Comparison of ENCODE assay signal across 27 mouse cellular contexts in genomic region chr7:96975914-96976313, GRCm38 (mm10). TPM values are rescaled to one million over a fixed set of nuclear protein-coding genes. Genes with fewer than 3 reads are reported as not detected.
DNase-seq lines count a peak whose midpoint lies in the region; TF ChIP-seq lines count a peak whose summit lies in the region.
"Had no signal": no experiment of that assay in that cellular context is flagged by ENCODE, and none has a peak within 500 bp of the region (broad histone marks: within the 10 kb centered on the region; RNA-seq: fewer than 3 reads in every experiment).

No protein-coding gene starts in this region.

- H3K4me1 ChIP-seq in heart, embryonic 10.5 days, result peaks cover 8% of the 10 kb centered on the region; the same call in 1 of the 2 replicates
- H3K4me1 ChIP-seq in testis, adult 2 months (ENCODE audit: control insufficient read depth, insufficient read depth, low read length), result peaks cover 5% of the 10 kb centered on the region
- H3K4me1 ChIP-seq: embryonic facial prominence, embryonic 10.5 days had no signal

- 0 out of 2 replicates have a peak, but pooled peaks cover 5% of the 10 kb centered on the region for H3K36me3 ChIP-seq in heart, embryonic 10.5 days
- H3K36me3 ChIP-seq in testis, adult 2 months (ENCODE audit: control insufficient read depth, insufficient read depth, low read length), result no peaks in the 10 kb centered on the region
- H3K36me3 ChIP-seq in macrophage (ENCODE audit: inconsistent target), result no peaks in the 10 kb centered on the region
- H3K36me3 ChIP-seq: hindbrain, embryonic 15.5 days; neural tube, embryonic 13.5 days had no signal

- no peaks in the 10 kb centered on the region for H3K79me2 ChIP-seq in macrophage (ENCODE audit: inconsistent target)

- no peaks in the 10 kb centered on the region for H3K27me3 ChIP-seq in heart, embryonic 10.5 days (ENCODE audit: insufficient read depth, poor library complexity, severe bottlenecking)
- H3K27me3 ChIP-seq in testis, adult 2 months (ENCODE audit: control insufficient read depth, insufficient read depth, low read length), result no peaks in the 10 kb centered on the region
- H3K27me3 ChIP-seq: CH12.LX; hindbrain, embryonic 15.5 days; neural tube, embryonic 13.5 days had no signal

- no peak for TF ChIP-seq CTCF in testis, adult 2 months (IDR thresholded peaks at IDR 0.05; ENCODE audit: control insufficient read depth, insufficient read depth, insufficient replicate concordance, low read depth, low read length)

- no peak overlapping the region for H3K4me3 ChIP-seq in heart, embryonic 10.5 days
- H3K4me3 ChIP-seq in testis, adult 2 months (ENCODE audit: control insufficient read depth, low read depth, low read length), result no peak overlapping the region
- H3K4me3 ChIP-seq in macrophage (ENCODE audit: inconsistent target), result no peak overlapping the region
- H3K4me3 ChIP-seq: embryonic facial prominence, embryonic 10.5 days; forebrain, embryonic 10.5 days; hindbrain, embryonic 15.5 days; layer of hippocampus, adult 2 months; myocyte; neural tube, embryonic 13.5 days had no signal

- no peaks in the 10 kb centered on the region for H3K9me3 ChIP-seq in heart, embryonic 10.5 days
- H3K9me3 ChIP-seq: embryonic facial prominence, embryonic 10.5 days; forebrain, embryonic 10.5 days; G1E; hindbrain, embryonic 15.5 days; neural tube, embryonic 13.5 days had no signal

- no peak for DNase-seq in heart, embryonic 10.5 days (ENCODE audit: low spot score)
- no peak for DNase-seq in heart, postnatal 14 days
- DNase-seq in testis, postnatal 14 days (ENCODE audit: low spot score), result no peak
- no peak for DNase-seq in spleen, postnatal 4 days (ENCODE audit: low spot score in 2 of 2)
- no peak for DNase-seq in kidney, adult 8-10 months
- DNase-seq: adrenal gland, postnatal 10 days; B cell, adult 2 months; cerebellum, adult 9-10 months; gastrocnemius, postnatal 25 days; kidney, adult 9 months; kidney, postnatal 25 days; lung, adult 18-20 months; lung, postnatal 14 days; midbrain, embryonic 14.5 days; retina, postnatal 1 day; right cerebral cortex, postnatal 25 days; thymus, adult 2 months had no signal

- H3K27ac ChIP-seq in heart, embryonic 10.5 days, result 0 out of 2 replicates have a peak overlapping the region, but pooled peaks have one; percentile 17
- H3K27ac ChIP-seq in testis, adult 2 months (ENCODE audit: control insufficient read depth, insufficient read depth, low read depth, low read length), result peak overlapping the region; percentile 72
- peak overlapping the region; percentile 89 for H3K27ac ChIP-seq in macrophage
- H3K27ac ChIP-seq: embryonic facial prominence, embryonic 10.5 days; forebrain, embryonic 10.5 days; hindbrain, embryonic 15.5 days; layer of hippocampus, adult 2 months; neural tube, embryonic 13.5 days had no signal

- 76% methylated on average over 5 of the region's 5 CpGs for WGBS in heart, embryonic 10.5 days
- 78% methylated on average over 5 of the region's 5 CpGs for WGBS in macrophage (ENCODE audit: missing documents)

- no peak for TF ChIP-seq POLR2A in testis, adult 2 months (IDR thresholded peaks at IDR 0.05; ENCODE audit: control insufficient read depth, low read depth, low read length)

- intact Hi-C loops in heart, postnatal 14 days (cut with DNase I), result loop anchor here (5.0 kb wide), 1 partner anchor 56 kb away; no protein-coding TSS in a partner anchor

RNA-seq across cellular contexts. Expression of gene Nars2, which starts 24.6 kb away (rescaled TPM):
- 22.1 and 22.5 TPM in 2 replicates for polyA plus RNA-seq in heart, embryonic 10.5 days (2016; fragmentation: Nextera tagmentation; extraction: Ambion mirVana)
- 10 to 100 TPM; 17.7 to 19.0 TPM for total RNA-seq in heart, postnatal 14 days (2021)
- 3.9 and 4.5 TPM in 2 replicates for polyA plus RNA-seq in testis, adult 2 months (2012; rRNA removed)
- 10 to 100 TPM in 19 of 26 experiments, 1 to 10 TPM in 7; 3.2 to 35.9 (median 18.5) TPM for total RNA-seq in macrophage (2018; cell fraction: chromatin; rRNA removed)
- 1 to 10 TPM; 1.6 to 4.9 (median 2.9) TPM for total RNA-seq in macrophage (2018; cell fraction: cytosol; rRNA removed)
- 10 to 100 TPM in 12 of 26 experiments, 1 to 10 TPM in 14; 1.8 to 31.1 (median 8.3) TPM for total RNA-seq in macrophage (2018; cell fraction: nucleus; rRNA removed)
- polyA plus RNA-seq in macrophage (2018), result 3.4 to 4.5 TPM (median 3.9 TPM) in 3 replicates

Comparison
In these comparisons a context has a peak if more than half of its experiments do, and no peak if none do; other contexts are left out.
1. H3K27ac ChIP-seq: peak in every context shown above with its lines; median percentile 89 in macrophage; 72 in testis, adult 2 months; 17 in heart, embryonic 10.5 days.